Mouse (Mus musculus) left cerebral cortex, adult 11 months (tissue): Measurements from ENCODE around the gene Ly75.

Experiments
- DNase-seq: peaks from one replicate; pipeline ENCODE4 v3.0.0; 2022; ENCODE audit warnings: low spot score

The Ly75 gene

DNA sequence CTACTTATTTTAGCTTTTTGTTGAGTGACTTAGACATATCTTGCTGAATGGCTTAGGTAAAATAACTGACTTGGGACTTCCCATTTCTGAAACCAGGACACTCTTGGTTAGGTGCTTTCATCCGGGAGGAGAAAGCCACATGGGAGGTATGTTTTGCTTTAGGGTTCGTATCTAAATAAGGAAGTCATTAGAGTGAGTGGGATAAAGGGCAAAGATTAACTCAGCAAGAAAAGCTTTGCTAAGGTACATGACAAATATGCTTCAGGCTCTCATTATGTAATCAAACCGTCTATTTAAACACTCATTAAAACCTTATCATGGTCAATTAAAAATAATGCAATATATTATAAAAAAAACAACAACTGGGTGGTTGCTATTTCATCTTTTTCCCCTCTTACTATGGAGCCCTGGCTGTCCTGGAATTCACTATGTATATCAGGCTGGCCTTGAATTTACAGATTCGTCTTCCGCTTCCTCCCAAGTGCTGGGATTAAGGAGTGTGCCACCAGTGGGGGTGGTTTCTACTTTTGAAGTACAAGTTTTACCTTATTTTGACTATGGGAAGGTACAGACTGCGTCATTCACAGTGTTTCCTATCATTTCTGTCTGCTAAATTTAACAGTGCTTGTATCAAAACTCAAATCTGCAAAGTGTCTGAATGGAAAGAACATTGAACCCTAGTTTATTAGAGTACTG is 60.9 kb downstream of the Ly75 start:
- no peak for DNase-seq

DNA sequence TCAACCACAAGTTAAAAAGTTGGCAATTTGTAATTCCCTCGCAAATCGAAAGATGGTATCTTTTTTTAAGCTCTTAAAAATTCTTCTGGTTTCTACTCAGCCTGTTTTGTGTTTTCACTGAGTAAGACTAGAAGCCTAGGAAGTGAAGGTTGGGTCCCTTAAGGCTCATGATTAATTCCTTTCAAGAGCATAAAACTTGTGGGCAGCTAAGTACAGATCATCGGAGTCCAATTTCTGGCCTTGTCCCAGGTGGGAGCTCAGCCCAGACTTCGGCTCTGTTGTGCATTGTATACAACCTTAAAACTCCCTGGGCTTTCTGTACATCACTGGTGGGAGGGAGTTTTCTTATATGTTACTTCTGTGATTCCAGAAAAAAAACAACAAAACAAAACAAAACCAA is 79.3 kb downstream of the Ly75 start:
- no peak for DNase-seq

DNA sequence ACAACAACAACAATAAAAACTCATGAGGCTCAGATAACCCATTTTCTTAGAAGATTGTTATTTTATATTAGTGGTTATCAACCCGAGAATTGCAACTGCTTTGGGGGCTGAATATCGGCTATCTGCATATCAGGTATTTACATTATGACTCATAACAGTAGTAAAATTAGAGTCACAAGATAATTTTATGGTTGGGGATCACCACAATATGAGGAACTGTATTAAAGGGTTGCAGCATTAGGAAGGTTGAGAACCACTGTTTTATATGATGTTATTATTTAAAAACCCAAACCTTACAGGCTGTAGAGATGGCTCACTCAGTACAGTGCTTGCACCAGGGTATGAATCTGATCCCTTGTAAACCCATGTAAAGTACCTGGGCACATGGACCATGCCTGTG is 83.8 kb downstream of the Ly75 start:
- no peak for DNase-seq

DNA sequence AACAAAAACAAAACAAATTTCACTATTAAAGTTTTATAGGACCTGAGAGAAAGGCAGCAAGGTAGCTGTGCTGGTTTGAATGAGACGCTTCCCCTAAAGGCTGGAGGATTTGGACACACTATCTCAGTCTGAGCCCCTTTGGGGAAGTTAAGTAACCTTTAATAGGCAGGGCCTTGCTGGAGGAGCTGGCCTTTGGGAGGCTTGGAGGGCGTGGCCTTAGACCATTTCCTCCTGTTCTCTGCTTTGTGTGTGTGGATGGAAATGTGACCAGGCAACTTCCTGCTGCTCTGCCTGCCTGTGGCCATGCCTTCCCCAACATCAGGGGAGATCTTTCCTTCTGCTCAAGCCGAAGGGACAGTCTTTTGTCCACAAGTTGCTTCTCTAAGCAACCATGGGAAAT is 84.8 kb downstream of the Ly75 start:
- DNase-seq: no peak

DNA sequence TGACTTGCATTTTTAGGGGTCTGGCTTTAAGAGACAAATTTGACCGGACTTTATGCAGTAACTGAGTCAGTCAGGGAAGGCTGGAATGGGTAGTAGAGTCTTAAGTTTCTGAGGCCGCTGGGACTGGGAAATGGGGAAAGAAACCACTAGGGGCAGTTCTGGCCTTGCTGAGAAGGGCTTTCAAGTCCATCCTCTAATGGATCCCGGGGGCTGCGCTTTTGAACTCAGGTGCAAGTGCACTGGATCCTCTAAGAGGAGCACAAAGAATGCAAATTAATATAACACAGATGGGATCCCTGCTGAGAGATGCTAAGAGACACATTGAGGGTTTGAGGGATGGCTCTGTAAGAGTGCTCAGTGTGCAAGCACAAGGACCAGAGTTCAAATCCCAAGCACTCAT is 91.7 kb downstream of the Ly75 start:
- no peak for DNase-seq

DNA sequence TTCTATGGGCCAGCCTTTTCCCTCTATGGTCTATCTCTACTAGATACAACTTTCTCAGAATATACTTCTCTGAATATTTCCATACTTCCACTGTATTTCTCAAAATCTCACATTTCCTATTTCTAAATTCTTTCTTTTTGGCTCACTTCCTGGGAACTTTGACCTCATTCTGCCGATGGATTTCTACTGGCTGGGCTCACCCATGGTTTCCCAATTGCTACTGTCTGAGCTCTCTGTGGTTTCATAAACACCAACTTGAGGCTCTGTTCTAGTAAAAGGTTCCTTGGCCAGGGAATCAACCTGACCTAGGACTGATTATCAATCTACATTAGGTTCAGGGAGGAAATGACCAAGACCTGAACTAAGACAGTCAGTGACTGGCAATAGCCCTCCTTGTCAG is 93.7 kb downstream of the Ly75 start:
- DNase-seq: no peak

DNA sequence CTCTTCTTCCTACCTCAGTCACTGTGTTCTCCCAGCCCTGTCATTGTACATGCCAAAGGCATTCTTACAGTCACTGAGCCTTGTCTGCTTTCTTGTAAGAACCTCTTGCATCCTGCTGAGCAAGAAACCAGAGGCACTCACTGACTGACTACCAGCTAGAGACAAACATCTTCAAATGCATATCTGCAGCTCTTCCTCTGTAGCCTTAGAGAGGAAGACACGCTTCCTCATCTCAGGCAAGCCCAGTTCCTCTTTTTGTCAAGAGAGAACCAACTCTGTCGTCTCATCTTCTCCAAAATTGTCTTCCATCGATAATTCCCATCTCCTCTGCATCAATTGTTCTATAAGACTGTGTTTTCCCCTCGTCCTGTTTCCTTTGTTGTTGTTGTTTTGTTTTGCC is 94.5 kb downstream of the Ly75 start:
- DNase-seq: no peak

DNA sequence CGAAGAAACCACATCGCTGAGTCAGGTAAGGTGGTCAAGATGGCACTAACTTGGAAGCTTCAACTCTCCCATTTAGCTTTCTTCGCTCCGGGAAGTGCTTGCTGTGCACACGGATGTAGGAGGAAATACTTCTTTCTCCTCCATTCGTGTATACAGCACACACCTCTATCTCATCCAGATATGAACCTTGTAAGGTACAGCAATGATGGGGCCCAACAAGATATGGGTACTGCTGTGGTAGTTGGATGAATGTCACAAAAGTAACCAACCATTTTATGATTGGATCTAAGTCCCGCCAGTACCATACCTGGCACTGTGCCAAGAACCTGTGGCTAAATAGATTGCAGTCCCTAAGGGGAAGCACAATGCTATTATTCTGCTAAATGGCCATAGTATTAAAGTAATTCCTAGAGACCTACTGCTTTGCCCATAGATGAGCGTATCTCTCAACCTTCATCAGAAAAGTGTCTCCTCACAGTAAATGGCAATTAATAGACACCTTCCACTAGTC is 97.9 kb downstream of the Ly75 start:
- DNase-seq: no peak

DNA sequence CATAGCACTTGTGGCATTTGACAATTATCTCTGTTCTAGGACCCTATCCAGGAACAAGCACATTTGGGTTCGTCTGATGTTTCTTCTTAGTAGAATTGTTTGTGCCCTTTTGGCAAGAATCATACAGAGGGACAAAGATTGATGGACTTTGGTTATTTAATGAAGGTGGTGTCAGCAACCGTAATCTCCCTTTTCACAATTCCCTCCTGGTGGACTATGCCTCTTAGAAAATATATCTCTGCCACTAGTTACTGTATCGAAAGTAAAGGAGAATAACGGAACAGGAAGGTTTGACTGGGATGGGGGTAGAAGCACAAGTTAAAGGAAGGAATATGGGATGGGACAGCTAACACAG is 98.7 kb downstream of the Ly75 start, which contains the start of gene Cd302:
Cd302 (minus strand) TSS at position 22 of the 355 bp plus-strand sequence.
- no peak for DNase-seq

DNA sequence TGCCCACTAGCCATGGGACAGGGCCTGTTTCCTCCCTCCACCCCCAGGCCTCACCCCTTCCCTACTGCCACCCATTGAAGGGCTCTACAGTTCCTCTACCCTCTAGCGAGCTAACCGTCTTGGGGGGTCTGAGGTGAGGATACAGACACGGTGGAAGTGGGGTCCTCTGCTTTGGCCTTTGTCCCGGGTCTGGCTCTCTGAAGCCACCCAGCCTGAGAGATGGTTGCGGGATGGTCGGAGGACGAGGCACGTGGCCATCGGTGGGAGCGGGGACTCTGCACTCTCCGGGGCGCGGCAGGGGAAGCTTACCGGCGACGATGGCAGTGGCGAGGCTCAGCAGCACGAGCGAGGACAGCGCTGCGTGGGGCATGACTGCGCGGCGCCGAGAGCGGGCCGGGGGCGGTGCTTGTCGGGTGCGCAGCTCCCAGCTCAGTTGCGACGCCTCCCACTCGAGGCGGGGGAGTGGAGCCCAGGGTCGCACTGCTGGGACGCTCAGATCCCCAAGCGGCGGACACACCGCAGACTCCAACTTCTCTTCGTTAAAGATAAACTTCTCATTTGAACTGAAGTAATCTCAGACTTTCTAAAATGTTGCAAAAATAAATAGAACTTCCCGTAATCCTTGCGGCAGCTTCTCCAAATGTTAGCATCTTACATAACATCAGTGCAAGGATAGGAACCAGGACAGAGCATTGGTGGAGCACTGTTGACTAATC is 99.2 kb downstream of the Ly75 start:
- peak; percentile 60 for DNase-seq

DNA sequence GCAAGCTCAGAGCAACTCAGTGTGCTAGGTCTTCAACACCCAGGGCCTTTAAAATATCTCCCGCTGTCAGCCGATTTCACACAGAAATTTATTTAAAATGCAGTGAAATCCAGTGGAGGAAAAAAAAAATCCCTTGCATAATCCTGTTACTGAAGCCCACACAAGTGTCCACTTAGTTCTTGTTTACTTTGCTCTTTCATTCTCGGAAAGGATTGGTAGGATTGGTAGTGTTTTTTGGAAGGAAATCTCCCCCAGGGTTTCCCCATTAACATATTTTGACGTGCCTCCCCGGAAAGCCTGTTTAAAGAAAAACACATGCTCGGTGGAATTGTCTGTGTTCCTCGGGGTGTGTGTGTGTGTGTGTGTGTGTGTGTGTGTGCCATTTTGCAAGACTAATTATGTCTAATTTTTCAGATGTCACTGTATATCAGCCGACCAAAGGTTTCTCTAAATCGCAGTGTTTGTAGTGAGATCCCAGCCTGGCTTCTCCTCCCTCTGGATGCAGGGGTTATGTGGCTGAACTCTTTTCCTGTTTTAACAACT is 99.8 kb downstream of the Ly75 start:
- DNase-seq: no peak

DNA sequence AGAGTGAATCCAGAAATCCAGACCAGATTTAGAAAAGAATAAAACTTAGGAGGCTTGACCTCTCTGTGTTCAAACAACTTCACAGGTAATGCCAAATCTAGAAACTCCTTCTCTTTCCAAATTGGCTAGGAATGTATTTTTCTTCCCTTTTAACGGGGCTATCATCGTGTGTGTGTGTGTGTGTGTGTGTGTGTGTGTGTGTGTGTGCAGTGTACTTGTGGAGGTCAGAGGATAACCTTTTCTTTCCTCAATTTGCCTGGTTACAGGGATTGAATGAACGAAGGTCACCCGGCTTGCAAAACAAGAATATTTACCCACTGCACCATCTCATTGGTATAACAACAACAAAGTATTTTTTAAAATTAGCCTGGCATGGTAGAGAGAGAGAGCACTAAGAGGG is 100.5 kb downstream of the Ly75 start:
- DNase-seq: no peak

DNA sequence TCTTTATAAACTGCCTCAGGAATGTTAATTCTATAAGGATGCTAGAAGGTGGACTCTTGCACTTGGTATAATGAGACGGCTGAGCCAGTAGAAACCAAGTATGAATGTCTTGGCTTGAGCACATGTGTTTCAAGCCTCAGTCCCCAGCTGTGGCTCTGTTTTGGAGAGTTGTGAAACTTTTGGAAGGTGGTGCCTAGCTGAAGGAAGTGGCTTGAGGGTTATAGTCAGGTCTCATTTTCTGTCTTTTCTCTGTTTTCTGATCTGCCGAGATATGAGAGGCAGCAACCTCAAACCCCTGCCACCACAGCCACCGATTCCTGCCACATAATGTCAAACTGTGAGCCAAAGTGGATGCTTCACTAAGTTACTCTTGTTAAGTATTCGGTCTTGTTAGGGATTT is 104.5 kb downstream of the Ly75 start:
- no peak for DNase-seq

DNA sequence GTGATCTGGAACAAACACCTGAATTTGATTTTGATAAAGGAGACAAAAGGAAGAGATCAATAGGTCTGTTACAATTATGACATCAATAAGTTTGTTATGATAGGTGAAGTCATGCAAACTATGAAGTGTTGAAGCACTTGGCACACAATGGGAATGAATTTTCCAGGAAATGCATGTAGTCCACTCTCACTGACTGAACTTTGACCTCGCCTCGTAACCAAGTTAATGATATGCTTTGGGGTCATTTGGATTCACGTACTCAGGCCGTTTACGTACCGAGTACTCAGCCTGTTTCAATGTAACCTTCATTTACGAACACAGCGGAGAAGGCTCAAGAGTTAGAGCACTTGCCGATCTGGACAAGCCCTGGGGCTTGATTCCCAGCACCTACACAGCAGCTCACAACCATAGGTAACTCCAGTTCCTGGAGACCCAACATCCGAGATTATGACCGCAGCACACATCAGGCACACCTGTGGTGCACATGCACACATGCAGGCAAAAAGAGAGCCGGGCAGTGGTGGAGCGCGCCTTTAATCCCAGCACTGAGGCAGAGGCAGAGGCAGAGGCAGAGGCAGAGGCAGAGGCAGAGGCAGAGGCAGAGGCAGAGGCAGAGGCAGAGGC is 113.1 kb downstream of the Ly75 start:
- DNase-seq: no peak

DNA sequence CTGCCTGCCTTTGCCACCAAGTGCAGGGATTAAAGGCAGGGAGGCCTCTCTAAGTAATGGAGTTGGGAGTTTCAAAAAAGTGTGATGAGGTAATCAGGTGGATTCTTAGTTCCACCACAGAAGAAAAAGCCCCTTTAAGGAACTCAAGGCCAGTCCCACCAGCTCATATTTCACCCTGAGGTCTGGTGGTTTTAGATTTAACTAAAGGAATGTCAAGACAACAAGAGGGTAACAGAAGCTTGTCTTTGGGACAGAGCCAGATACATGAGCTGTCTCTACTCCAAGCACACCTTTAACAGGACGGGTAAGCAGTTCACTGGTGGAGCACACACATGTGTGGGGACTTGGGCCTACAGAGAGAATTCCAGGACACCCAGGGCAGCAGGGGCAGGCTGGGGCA is 115.5 kb downstream of the Ly75 start:
- DNase-seq: no peak

DNA sequence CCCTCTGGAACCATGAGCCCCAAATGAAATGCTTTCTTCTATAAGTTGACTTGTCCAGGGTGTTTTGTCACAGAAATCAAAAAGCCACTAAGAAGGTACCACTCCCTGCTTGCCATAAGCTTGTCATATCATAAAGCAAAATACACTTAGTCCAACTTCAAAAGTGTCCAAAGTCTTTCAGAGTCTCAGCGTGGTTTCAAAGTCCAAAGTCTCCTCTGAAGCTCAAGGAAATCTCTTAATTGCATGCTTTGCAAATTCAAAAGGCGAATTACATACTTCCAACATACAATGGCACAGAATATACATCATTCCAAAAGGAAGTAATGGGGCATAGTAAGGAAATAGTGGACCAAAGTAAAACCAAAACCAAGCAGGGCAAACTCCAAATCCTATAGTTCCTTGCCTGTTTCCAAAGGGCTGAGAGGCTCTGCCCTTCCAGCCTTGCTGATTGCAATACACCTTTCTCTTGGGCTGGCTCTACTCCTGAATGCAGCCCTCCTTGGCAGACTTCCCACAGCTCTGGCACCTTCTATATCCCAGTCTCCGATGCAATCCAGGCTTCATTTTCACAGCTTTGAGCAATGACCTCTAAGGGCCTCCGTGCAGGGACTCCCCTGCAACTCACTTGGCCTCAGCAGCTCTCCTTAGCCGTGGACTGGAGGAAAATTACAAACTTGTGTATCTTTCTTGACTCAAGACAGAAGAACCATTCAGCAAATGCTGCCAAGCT is 122.3 kb downstream of the Ly75 start:
- DNase-seq: no peak

DNA sequence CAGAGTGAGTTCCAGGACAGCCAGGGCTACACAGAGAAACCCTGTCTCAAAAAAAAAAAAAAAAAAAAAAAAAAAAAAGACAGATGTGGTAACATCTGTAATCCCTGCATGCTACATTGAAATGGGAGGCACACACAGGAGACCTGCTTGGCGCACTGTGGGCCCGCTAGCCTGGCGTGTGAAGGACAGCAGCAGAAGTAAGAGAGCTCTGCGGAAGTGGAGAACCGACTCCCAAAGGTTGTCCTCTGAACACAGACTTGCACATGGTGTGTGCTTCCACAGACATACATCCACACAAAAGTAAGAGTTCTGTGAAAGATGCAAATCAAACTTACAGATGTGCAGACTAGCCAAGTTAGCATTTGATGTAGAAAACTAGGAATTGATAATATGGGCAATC is 123.9 kb downstream of the Ly75 start:
- no peak for DNase-seq

DNA sequence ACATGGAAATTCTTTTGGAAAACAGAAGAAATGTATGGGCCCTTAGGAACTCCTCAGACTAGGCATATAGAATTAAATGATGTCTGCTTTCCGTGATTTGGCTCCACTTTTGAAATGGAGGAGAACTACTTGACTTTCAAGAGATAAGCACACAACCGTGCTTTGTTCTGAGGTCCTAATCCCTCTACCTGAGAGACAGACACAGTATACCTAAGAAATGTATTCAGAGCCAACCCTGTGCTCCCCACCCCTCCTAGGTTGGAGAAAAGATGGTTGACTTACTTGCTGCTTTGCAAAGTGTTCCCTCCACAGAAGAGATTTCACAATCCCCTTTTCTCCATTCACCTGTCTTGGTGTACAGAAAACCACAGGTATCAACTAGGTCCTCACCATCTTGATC is 126.4 kb downstream of the Ly75 start:
- DNase-seq: no peak

DNA sequence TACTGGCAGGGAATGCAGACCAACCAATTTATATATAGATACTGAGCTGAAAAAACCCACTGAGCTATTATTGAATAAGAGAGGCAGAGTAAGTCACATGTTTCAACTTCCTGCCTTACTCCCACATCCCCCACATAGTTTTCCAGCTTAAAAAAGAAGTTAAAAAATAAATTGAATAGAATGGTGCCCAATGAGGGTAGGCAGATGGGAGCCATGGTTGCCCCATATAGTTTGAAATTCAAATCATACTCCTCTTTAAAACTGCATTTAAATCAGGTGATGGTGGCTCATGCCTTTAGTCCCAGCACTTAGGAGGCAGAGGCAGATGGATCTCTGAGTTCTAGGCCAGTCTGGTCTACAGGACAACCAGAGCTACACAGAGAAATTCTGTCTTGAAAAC is 129.6 kb downstream of the Ly75 start:
- DNase-seq: peak; percentile 36

DNA sequence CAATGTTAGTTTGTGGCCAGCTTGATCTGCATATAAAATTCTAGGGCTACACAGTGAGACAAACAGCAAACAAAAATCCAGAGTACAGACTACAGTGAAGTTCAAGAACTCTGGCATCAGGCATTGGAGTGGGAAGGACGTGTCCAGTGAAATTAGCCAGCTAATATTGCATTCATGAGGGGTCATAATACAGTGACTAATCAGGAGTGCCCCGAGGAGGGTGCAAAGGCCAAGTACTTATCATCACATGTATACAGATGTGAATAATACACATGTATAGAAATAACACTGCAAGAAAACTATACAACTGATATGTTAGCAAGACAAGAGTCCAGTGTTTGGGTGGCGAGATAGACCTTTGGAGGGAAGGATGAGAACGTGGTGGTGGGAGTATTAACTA is 130.3 kb downstream of the Ly75 start:
- no peak for DNase-seq
